Mouse (Mus musculus) CH12.LX (cell line): Measurements from ENCODE around the gene Pptc7.
A peak's percentile ranks its signal among the peaks of the same experiment; 100 is the strongest.

Experiments
- CTCF ChIP-seq, 2 experiments: IDR thresholded peaks in 1 of 2; conservative IDR thresholded peaks in 1 of 2; 2 replicates each; pipeline ENCODE4 v1.5.1; 2011 to 2012; ENCODE audit warnings: low read depth in 2 of 2, low read length in 2 of 2, improper control_type of control experiment in 1 of 2, inconsistent platforms in 1 of 2, mild to moderate bottlenecking in 1 of 2, moderate library complexity in 1 of 2
- ELF1 ChIP-seq: IDR thresholded peaks from 2 replicates; pipeline ENCODE4 v1.6.1; 2014; ENCODE audit warnings: low read depth, mild to moderate bottlenecking, inconsistent platforms, low read length, improper control_type of control experiment
- EP300 ChIP-seq: IDR thresholded peaks from 2 replicates; pipeline ENCODE4 v1.6.1; 2011; ENCODE audit warnings: low read length, improper control_type of control experiment
- HCFC1 ChIP-seq: IDR thresholded peaks from 2 replicates; pipeline ENCODE4 v1.6.1; 2012; ENCODE audit warnings: low read depth, mild to moderate bottlenecking, inconsistent platforms, low read length, improper control_type of control experiment
- IRF4 ChIP-seq: IDR thresholded peaks from 2 replicates; pipeline ENCODE4 v1.6.1; 2014; ENCODE audit warnings: low read depth, mild to moderate bottlenecking, inconsistent platforms, low read length, improper control_type of control experiment
- JUND ChIP-seq: conservative IDR thresholded peaks from 2 replicates; pipeline ENCODE4 v1.6.1; 2011; ENCODE audit warnings: low read depth, low read length, improper control_type of control experiment
- MAX ChIP-seq: IDR thresholded peaks from 2 replicates; pipeline ENCODE4 v1.6.1; 2011; ENCODE audit warnings: low read length, improper control_type of control experiment
- NELFE ChIP-seq: IDR thresholded peaks from 2 replicates; pipeline ENCODE4 v1.6.1; 2011; ENCODE audit warnings: low read depth, low read length, improper control_type of control experiment
- POLR2A ChIP-seq: IDR thresholded peaks from 2 replicates; pipeline ENCODE4 v1.6.1; 2011; ENCODE audit warnings: low read depth, mild to moderate bottlenecking, improper control_type of control experiment, low read length
- RCOR1 ChIP-seq: conservative IDR thresholded peaks from 2 replicates; pipeline ENCODE4 v1.6.1; 2012; ENCODE audit warnings: low read depth, mild to moderate bottlenecking, inconsistent platforms, low read length, improper control_type of control experiment
- SIN3A ChIP-seq: IDR thresholded peaks from 2 replicates; pipeline ENCODE4 v1.6.1; 2012; ENCODE audit warnings: low read length, improper control_type of control experiment, inconsistent platforms
- SMC3 ChIP-seq: IDR thresholded peaks from 2 replicates; pipeline ENCODE4 v1.6.1; 2011; ENCODE audit warnings: low read depth, low read length, improper control_type of control experiment
- TCF12 ChIP-seq: IDR thresholded peaks from 2 replicates; pipeline ENCODE4 v1.6.1; 2014; ENCODE audit warnings: low read depth, mild to moderate bottlenecking, inconsistent platforms, low read length, improper control_type of control experiment
- ZKSCAN1 ChIP-seq: IDR thresholded peaks from 2 replicates; pipeline ENCODE4 v1.6.1; 2012; ENCODE audit warnings: low read depth, inconsistent platforms, low read length, improper control_type of control experiment, borderline replicate concordance

GRCm38 (mm10) chr5:122265942-122266341 lies 18.2 kb upstream of the Pptc7 start:
- no peak for TF ChIP-seq POLR2A
- no peak for TF ChIP-seq ELF1
- peak in 1 of 2 experiments; percentile 56; a peak in 2 of 4 replicates for TF ChIP-seq CTCF (conservative IDR thresholded peaks at IDR 0.05 in 1 of 2, IDR thresholded peaks at IDR 0.05 in 1 of 2; ENCODE audit: low read depth in 2 of 2, low read length in 2 of 2)
- no peak for TF ChIP-seq JUND
- TF ChIP-seq EP300, result no peak
- TF ChIP-seq SIN3A, result no peak
- TF ChIP-seq RCOR1, result no peak
- no peak for TF ChIP-seq HCFC1
- no peak for TF ChIP-seq MAX
- 0 out of 2 replicates have a peak, but pooled peaks have one; percentile 4 for TF ChIP-seq NELFE
- no peak for TF ChIP-seq TCF12
- TF ChIP-seq IRF4, result no peak
- no peak for TF ChIP-seq ZKSCAN1
- peak; percentile 25 for TF ChIP-seq SMC3
